Mouse (Mus musculus) heart, embryonic 12.5 days (tissue): ENCODE data around the gene Jpt1. TPM values are rescaled to one million over a fixed set of nuclear protein-coding genes. Genes with fewer than 3 reads are reported as not detected.
"Not testable (repeated sequence)": the region's sequence is repeated elsewhere in the genome, so short reads cannot be mapped to it uniquely, and the experiment has no call there.

Experiments used
- ATAC-seq: fragments of 200-750 bp; cut with Nextera tagmentation; 2 replicates; pipeline ENCODE4 v1.8.0; 2017; ENCODE audit warnings: moderate TSS enrichment, moderate library complexity; ENCODE audit not compliant: insufficient number of reproducible peaks, low FRiP score
- H3K27ac ChIP-seq: fragments of 300-500 bp; sonication (generic); 2 replicates; pipeline ENCODE4 v1.5.1; 2016; ENCODE audit warnings: mild to moderate bottlenecking, moderate library complexity; ENCODE audit not compliant: poor library complexity, severe bottlenecking
- H3K27me3 ChIP-seq: fragments of 300-500 bp; sonication (generic); replicated peaks from 2 replicates; pipeline ENCODE4 v1.6.1; 2016; ENCODE audit warnings: mild to moderate bottlenecking, moderate library complexity
- H3K36me3 ChIP-seq: fragments of 300-500 bp; sonication (generic); 2 replicates; pipeline ENCODE4 v1.6.1; 2016; ENCODE audit warnings: mild to moderate bottlenecking, moderate library complexity
- H3K4me1 ChIP-seq: fragments of 300-500 bp; sonication (generic); replicated peaks from 2 replicates; pipeline ENCODE4 v1.6.1; 2016; ENCODE audit warnings: mild to moderate bottlenecking
- H3K4me2 ChIP-seq: fragments of 300-500 bp; sonication (generic); 2 replicates; pipeline ENCODE4 v1.6.1; 2016; ENCODE audit warnings: mild to moderate bottlenecking, moderate library complexity
- H3K4me3 ChIP-seq: fragments of 300-500 bp; sonication (generic); 2 replicates; pipeline ENCODE4 v1.5.1; 2016; ENCODE audit warnings: mild to moderate bottlenecking
- H3K9ac ChIP-seq: fragments of 300-500 bp; sonication (generic); 2 replicates; pipeline ENCODE4 v1.6.1; 2016; ENCODE audit warnings: mild to moderate bottlenecking, moderate library complexity
- H3K9me3 ChIP-seq: fragments of 300-500 bp; sonication (generic); replicated peaks from 2 replicates; pipeline ENCODE4 v1.6.1; 2016; ENCODE audit warnings: mild to moderate bottlenecking, moderate library complexity
- WGBS: fragments of 180-500 bp; shearing (Covaris S2); methylation state at CpG from one replicate; pipeline ENCODE4 v1.1.7; 2016; 5-methylcytosine and 5-hydroxymethylcytosine counted together
- microRNA-seq: library from miRNA; unstranded; fragments of <30 nt; microRNA quantifications from one replicate; pipeline ENCODE4, GENCODE M21; 2017
- polyA plus RNA-seq: library from polyadenylated mRNA; unstranded; fragments of >200 nt; fragmentation: Nextera tagmentation; extraction: Ambion mirVana; gene quantifications from 2 replicates; pipeline ENCODE4 v1.2.1, GENCODE M21; 2016

The Jpt1 gene
- polyA plus RNA-seq, 1 experiment from 2014 or later = 440 TPM

DNA sequence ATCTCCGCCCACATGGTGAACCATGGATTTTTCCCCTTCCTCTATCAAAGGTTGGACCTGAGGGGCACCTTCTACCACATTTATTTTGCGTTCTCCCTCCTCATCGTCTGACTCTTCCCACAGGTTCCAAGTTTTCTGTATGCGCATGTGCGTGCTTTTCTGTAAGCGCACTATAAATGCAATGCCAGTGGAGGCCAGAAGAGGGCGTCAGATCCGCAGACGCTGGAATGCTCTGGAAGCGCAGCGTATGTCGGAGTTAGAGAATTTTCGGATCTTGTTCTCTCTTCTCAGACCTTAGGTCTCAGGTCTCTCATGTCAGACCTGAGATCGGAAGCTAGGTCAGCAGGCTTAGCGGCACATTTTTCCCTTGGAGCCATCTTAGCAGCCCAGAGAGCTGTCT lies 58.6 kb downstream of the Jpt1 start:
- no peak for ATAC-seq
- Histone ChIP-seq H3K4me1 (peaks cover 18% of the 10 kb centered on the region), H3K9me3 (0 out of 2 replicates have a peak, but pooled peaks cover 3% of the 10 kb centered on the region), H3K27me3 (no peaks in the 10 kb centered on the region), H3K9ac (no peak overlapping the region), H3K27ac (no peak overlapping the region), H3K4me2 (no peak overlapping the region), H3K36me3 (no peaks in the 10 kb centered on the region), H3K4me3 (no peak overlapping the region)
- 86% methylated on average over 15 of the region's 15 CpGs for WGBS

DNA sequence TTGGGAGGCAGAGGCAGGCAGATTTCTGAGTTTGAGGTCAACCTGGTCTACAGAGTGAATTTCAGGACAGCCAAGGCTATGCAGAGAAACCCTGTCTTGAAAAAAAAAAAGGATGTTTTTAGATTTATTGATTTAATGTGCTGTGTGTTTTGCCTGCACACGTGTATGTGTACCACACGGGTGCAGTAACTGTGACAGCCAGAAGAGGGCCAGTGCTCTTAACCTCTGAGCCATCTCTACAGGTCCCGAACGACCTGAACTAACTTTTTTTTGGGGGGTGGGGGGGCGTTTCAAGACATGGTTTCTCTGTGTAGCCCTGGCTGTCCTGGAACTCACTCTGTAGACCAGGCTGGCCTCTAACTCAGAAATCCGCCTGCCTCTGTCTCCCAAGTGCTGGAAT lies 59.4 kb downstream of the Jpt1 start:
- not testable (repeated sequence) for H3K27ac ChIP-seq, ATAC-seq, H3K9ac ChIP-seq, H3K27me3 ChIP-seq, H3K4me2 ChIP-seq, H3K36me3 ChIP-seq, H3K4me3 ChIP-seq, H3K9me3 ChIP-seq
- WGBS = 88% methylated on average over 6 of the region's 6 CpGs
- peaks cover 18% of the 10 kb centered on the region for H3K4me1 ChIP-seq

DNA sequence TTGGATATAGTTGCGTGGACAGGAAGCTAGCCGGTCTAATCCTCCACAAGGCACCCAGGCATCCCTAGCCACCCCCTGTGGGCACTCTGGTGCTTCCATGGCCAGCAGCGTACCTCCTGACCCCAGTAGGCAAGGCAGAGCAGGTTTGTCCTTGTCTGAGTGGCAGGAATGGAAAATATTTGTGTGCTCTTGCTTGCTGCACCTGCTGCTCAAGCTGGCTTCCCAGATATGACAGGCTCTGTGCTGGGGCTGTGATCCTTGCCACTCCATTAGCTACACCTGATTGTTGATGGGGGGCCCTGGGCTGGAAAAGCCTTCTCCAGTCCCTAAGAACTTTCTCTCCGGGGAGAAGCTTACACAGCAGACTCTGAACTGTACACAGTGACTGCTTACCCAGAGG lies 60.9 kb downstream of the Jpt1 start:
- no peak overlapping the region for H3K4me3 ChIP-seq
- no peak overlapping the region for H3K27ac ChIP-seq
- no peak overlapping the region for H3K4me2 ChIP-seq
- H3K27me3 ChIP-seq = no peaks in the 10 kb centered on the region
- 50% methylated on average over 4 of the region's 4 CpGs for WGBS
- 0 out of 2 replicates have a peak, but pooled peaks cover 3% of the 10 kb centered on the region for H3K9me3 ChIP-seq
- H3K36me3 ChIP-seq = no peaks in the 10 kb centered on the region
- peaks cover 24% of the 10 kb centered on the region for H3K4me1 ChIP-seq
- no peak for ATAC-seq
- H3K9ac ChIP-seq = 0 out of 2 replicates have a peak overlapping the region, but pooled peaks have one; percentile 3

DNA sequence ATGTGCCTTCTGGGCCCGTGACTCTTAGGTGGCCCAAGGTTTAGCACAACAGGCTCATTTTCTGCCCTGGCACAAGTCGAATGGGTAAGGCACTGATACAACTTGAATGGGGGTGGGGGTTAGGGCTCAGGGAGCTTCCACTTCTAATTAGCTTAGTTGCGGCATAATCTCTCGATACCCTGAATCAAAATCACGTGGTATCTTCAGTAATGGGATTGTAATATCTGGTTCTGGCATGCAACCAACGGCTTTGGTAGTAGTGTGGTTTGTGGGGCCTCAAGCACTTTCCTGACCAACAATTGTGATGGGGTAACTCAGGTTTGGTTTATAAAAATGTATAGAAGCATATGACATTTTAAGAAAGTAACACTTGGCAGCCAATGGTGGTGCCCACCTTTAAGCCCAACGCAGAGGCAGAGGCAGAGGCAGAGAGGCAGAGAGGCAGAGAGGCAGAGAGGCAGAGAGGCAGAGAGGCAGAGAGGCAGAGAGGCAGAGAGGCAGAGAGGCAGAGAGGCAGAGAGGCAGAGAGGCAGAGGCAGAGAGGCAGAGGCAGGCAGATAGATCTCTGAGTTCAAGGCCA lies 61.8 kb downstream of the Jpt1 start:
- no peak overlapping the region for H3K4me3 ChIP-seq
- H3K4me1 ChIP-seq = peaks cover 24% of the 10 kb centered on the region
- H3K4me2 ChIP-seq = no peak overlapping the region
- WGBS = 82% methylated on average over 7 of the region's 7 CpGs
- ATAC-seq = no peak
- no peak overlapping the region for H3K9ac ChIP-seq
- H3K9me3 ChIP-seq = 0 out of 2 replicates have a peak, but pooled peaks cover 3% of the 10 kb centered on the region
- no peak overlapping the region for H3K27ac ChIP-seq
- H3K36me3 ChIP-seq = no peaks in the 10 kb centered on the region
- no peaks in the 10 kb centered on the region for H3K27me3 ChIP-seq

DNA sequence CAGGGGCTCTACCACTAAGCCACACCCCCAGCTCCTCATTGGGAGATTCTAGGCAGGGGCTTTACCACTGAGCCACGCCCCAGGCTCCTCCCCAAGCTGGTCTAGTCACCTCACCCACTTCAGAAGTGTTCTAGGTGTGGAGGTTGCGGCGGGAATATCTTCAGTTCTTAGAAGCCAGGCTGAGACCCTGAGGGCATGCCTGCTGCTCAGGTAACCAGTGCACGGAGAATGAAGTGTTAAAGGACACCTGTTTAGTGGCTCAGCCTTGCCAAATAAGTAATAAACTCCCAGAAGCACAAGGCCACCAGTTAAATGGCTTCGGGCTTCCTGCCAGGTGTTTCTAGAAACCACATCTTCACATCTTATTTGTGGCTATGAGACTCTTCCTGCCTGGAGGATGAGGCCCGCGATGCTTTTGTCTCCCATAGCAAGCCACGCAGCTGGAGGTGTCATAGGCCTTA lies 62.4 kb downstream of the Jpt1 start:
- WGBS = 84% methylated on average over 8 of the region's 8 CpGs
- Histone ChIP-seq H3K36me3 (no peaks in the 10 kb centered on the region), H3K9me3 (0 out of 2 replicates have a peak, but pooled peaks cover 3% of the 10 kb centered on the region), H3K27me3 (no peaks in the 10 kb centered on the region), H3K4me1 (peaks cover 24% of the 10 kb centered on the region), H3K27ac (no peak overlapping the region), H3K4me2 (no peak overlapping the region), H3K9ac (no peak overlapping the region), H3K4me3 (no peak overlapping the region)
- ATAC-seq = no peak

DNA sequence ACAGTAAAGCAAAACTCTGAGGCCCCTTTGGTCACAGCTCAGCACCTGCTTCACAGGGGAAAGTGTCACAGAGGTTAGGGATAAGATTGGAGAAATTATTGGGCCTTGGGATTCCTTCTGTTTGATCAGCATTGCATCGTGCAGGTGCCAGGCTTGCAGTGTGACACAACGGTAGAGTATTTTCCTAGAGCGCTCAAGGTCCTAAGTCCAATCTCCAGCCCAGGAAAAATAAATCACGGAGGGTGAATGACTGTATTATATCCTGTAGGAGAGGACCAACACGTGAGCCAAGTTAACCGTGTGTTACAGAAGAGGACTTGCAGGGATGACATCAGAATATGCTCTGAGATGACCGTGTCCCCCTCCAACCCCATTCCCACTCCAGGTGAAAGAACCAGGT lies 64.0 kb downstream of the Jpt1 start:
- Histone ChIP-seq H3K4me3 (no peak overlapping the region), H3K36me3 (no peaks in the 10 kb centered on the region), H3K27ac (no peak overlapping the region), H3K9me3 (no peaks in the 10 kb centered on the region), H3K4me2 (no peak overlapping the region), H3K27me3 (no peaks in the 10 kb centered on the region), H3K9ac (no peak overlapping the region), H3K4me1 (peaks cover 30% of the 10 kb centered on the region)
- 84% methylated on average over 7 of the region's 7 CpGs for WGBS
- no peak for ATAC-seq

DNA sequence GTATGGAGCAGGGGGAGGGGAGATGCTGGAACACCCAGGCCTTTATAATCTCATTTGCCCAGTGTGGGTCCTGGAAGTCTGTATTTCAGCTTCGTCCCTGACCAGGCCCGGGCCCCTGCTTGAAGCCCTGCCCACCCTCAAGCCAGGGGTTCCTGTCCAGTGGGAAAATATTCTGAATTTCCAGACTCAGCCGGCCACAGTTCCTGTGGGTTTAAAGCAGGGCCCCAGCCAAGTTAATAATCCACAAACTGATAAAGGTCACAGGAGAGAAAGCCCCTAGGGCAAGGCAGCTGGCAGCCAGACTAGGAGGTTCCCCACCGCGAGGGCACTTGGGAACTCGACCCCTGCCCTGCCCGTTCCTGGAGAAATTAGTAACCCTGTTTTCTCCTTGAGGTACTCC lies 65.2 kb downstream of the Jpt1 start:
- ATAC-seq = no peak
- peaks cover 30% of the 10 kb centered on the region for H3K4me1 ChIP-seq
- no peak overlapping the region for H3K9ac ChIP-seq
- H3K4me2 ChIP-seq = no peak overlapping the region
- no peaks in the 10 kb centered on the region for H3K36me3 ChIP-seq
- H3K9me3 ChIP-seq = no peaks in the 10 kb centered on the region
- WGBS = 64% methylated on average over 7 of the region's 7 CpGs
- no peaks in the 10 kb centered on the region for H3K27me3 ChIP-seq
- H3K4me3 ChIP-seq = no peak overlapping the region
- no peak overlapping the region for H3K27ac ChIP-seq

DNA sequence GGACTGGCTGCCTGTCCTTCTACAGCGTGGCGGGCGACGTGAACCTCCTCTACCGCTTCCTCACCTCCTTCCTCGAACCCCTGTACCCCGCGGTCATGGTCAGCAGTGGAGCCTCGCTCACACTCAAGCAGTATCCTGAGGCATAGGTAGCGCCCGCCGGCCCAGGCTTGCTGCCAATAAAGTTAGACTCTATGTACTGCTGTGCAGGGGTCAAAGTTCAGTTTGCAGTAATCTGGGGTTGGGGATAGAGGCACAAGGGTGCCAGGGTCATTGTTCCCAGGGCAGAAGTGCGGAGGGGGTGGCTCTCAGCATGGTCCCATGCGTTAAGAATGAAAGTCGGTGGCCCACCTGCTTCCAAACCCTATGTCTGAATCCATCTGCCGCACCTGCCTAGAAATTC lies 66.1 kb downstream of the Jpt1 start:
- no peaks in the 10 kb centered on the region for H3K27me3 ChIP-seq
- H3K36me3 ChIP-seq = no peaks in the 10 kb centered on the region
- no peak overlapping the region for H3K27ac ChIP-seq
- ATAC-seq = no peak
- no peaks in the 10 kb centered on the region for H3K9me3 ChIP-seq
- peaks cover 23% of the 10 kb centered on the region for H3K4me1 ChIP-seq
- H3K4me2 ChIP-seq = no peak overlapping the region
- 86% methylated on average over 16 of the region's 16 CpGs for WGBS
- H3K4me3 ChIP-seq = no peak overlapping the region
- no peak overlapping the region for H3K9ac ChIP-seq

Small RNAs within 50 kb of the gene (microRNA-seq; reads per million reads assigned to microRNA genes)
- not detected for gene Mir3968

Other genes with a start within 250 kb of the Jpt1 start
- 0.15 and 0.21 TPM in 2 replicates for gene Grin2c, start 247.1 kb downstream of the Jpt1 start, polyA plus RNA-seq
- 11.3 and 12.3 TPM in 2 replicates for gene Fdxr, start 237.3 kb downstream of the Jpt1 start, polyA plus RNA-seq
- 0.51 and 0.86 TPM in 2 replicates for gene Fads6, start 216.7 kb downstream of the Jpt1 start, polyA plus RNA-seq
- gene Otop2, start 207.2 kb downstream of the Jpt1 start, polyA plus RNA-seq = not detected in 2 replicates
- 0.06 and 0.08 TPM in 2 replicates for gene Ush1g, start 192.3 kb downstream of the Jpt1 start, polyA plus RNA-seq
- not detected in 2 replicates for gene Otop3, start 179.7 kb downstream of the Jpt1 start, polyA plus RNA-seq
- 6.0 and 7.4 TPM in 2 replicates for gene Hid1, start 146.6 kb downstream of the Jpt1 start, polyA plus RNA-seq
- 9.0 and 9.5 TPM in 2 replicates for gene Cdr2l, start 132.5 kb downstream of the Jpt1 start, polyA plus RNA-seq
- 156 and 162 TPM in 2 replicates for gene Mrpl58, start 110.6 kb downstream of the Jpt1 start, polyA plus RNA-seq
- gene Atp5h, start 94.4 kb downstream of the Jpt1 start, polyA plus RNA-seq = 1,576 and 1,627 TPM in 2 replicates
- gene Kctd2, start 94.3 kb downstream of the Jpt1 start, polyA plus RNA-seq = 16.0 and 17.5 TPM in 2 replicates
- gene Trim80, start 73.8 kb downstream of the Jpt1 start, polyA plus RNA-seq = 0.19 and 0.35 TPM in 2 replicates
- 0.17 TPM in 1 of 2 replicates, not detected in the other for gene Slc16a5, start 51.9 kb downstream of the Jpt1 start, polyA plus RNA-seq
- 5.8 and 6.4 TPM in 2 replicates for gene Armc7, start 38.7 kb downstream of the Jpt1 start, polyA plus RNA-seq
- gene Nt5c, start 22.5 kb downstream of the Jpt1 start, polyA plus RNA-seq = 56.2 and 58.2 TPM in 2 replicates
- 673 and 675 TPM in 2 replicates for gene Sumo2, start 21.9 kb upstream of the Jpt1 start, polyA plus RNA-seq
- gene Nup85, start 50.0 kb upstream of the Jpt1 start, polyA plus RNA-seq = 117 and 132 TPM in 2 replicates
- 90.4 and 95.4 TPM in 2 replicates for gene Mrps7, start 89.5 kb upstream of the Jpt1 start, polyA plus RNA-seq
- gene Gga3, start 89.7 kb upstream of the Jpt1 start, polyA plus RNA-seq = 19.2 and 21.9 TPM in 2 replicates
- 20.9 and 22.0 TPM in 2 replicates for gene Mif4gd, start 98.6 kb upstream of the Jpt1 start, polyA plus RNA-seq
- gene Slc25a19, start 113.9 kb upstream of the Jpt1 start, polyA plus RNA-seq = 39.9 and 42.1 TPM in 2 replicates
- 95.9 and 113 TPM in 2 replicates for gene Grb2, start 194.2 kb upstream of the Jpt1 start, polyA plus RNA-seq